Mouse (Mus musculus): ENCODE data around the gene Agr3. TPM values are rescaled to one million over a fixed set of nuclear protein-coding genes. Genes with fewer than 3 reads are reported as not detected.

Gene Agr3
- polyA plus RNA-seq, 1 experiment from 2014 or later = not detected

GRCm38 (mm10) chr12:35995799-35996198 is 70.4 kb downstream of the Agr3 start:
- no peaks in the 10 kb centered on the region for H3K27me3 ChIP-seq (ENCODE audit: low read depth, poor library complexity, severe bottlenecking)
- H3K4me1 ChIP-seq = 0 out of 2 replicates have a peak, but pooled peaks cover 3% of the 10 kb centered on the region
- 37% methylated on average over 5 of the region's 5 CpGs for WGBS
- H3K27ac ChIP-seq = no peak overlapping the region
- DNase-seq (ENCODE audit: low spot score) = no peak
- H3K9me3 ChIP-seq (replicated peaks) = no peaks in the 10 kb centered on the region
- H3K36me3 ChIP-seq = no peaks in the 10 kb centered on the region
- no peak overlapping the region for H3K4me3 ChIP-seq

Other genes with a start within 250 kb of the Agr3 start
- gene Agr2, start 67.3 kb downstream of the Agr3 start, polyA plus RNA-seq (2016; fragmentation: Nextera tagmentation; extraction: Ambion mirVana) = not detected in 2 replicates
- gene Tspan13, start 116.9 kb downstream of the Agr3 start, polyA plus RNA-seq (2016; fragmentation: Nextera tagmentation; extraction: Ambion mirVana) = 47.2 and 57.7 TPM in 2 replicates
- gene Ankmy2, start 231.5 kb downstream of the Agr3 start, polyA plus RNA-seq (2016; fragmentation: Nextera tagmentation; extraction: Ambion mirVana) = 17.3 and 20.1 TPM in 2 replicates
- gene Bzw2, start 232.5 kb downstream of the Agr3 start, polyA plus RNA-seq (2016; fragmentation: Nextera tagmentation; extraction: Ambion mirVana) = 293 and 316 TPM in 2 replicates

All from limb, embryonic 10.5 days (tissue).